Mouse (Mus musculus) forebrain, embryonic 11.5 days (tissue): ENCODE results near the gene Adprh. TPM values are rescaled to one million over a fixed set of nuclear protein-coding genes. Genes with fewer than 3 reads are reported as not detected.
A peak's percentile ranks its signal among the peaks of the same experiment; 100 is the strongest.

Experiments
- ATAC-seq: fragments of 200-750 bp; cut with Nextera tagmentation; replicated peaks from 2 replicates; pipeline ENCODE4 v1.8.0; 2017; ENCODE audit warnings: moderate TSS enrichment; ENCODE audit not compliant: low FRiP score
- DNase-seq: peaks from one replicate; pipeline ENCODE4 v3.0.0-alpha.2; 2017; ENCODE audit warnings: low spot score
- H3K27ac ChIP-seq: fragments of 300-500 bp; sonication (generic); 2 replicates; pipeline ENCODE4 v1.5.1; 2014; ENCODE audit warnings: low read depth, low read length
- H3K27me3 ChIP-seq: fragments of 300-500 bp; sonication (generic); 2 replicates; pipeline ENCODE4 v1.6.1; 2014; ENCODE audit warnings: mild to moderate bottlenecking, low read length, mixed read lengths; ENCODE audit not compliant: control insufficient read depth, insufficient read depth
- H3K36me3 ChIP-seq: fragments of 300-500 bp; sonication (generic); 2 replicates; pipeline ENCODE4 v1.6.1; 2014; ENCODE audit warnings: mild to moderate bottlenecking, low read length, moderate library complexity, mixed read lengths; ENCODE audit not compliant: control insufficient read depth, insufficient read depth
- H3K4me1 ChIP-seq: fragments of 300-500 bp; sonication (generic); replicated peaks from 2 replicates; pipeline ENCODE4 v1.6.1; 2014; ENCODE audit warnings: low read length, mixed read lengths; ENCODE audit not compliant: control insufficient read depth, insufficient read depth
- H3K4me2 ChIP-seq: fragments of 300-500 bp; sonication (generic); 2 replicates; pipeline ENCODE4 v1.6.1; 2014; ENCODE audit warnings: low read depth, mild to moderate bottlenecking, low read length, moderate library complexity, mixed read lengths; ENCODE audit not compliant: severe bottlenecking
- H3K4me3 ChIP-seq: fragments of 300-500 bp; sonication (generic); 2 replicates; pipeline ENCODE4 v1.5.1; 2014; ENCODE audit warnings: low read depth, low read length
- H3K9ac ChIP-seq: fragments of 300-500 bp; sonication (generic); 2 replicates; pipeline ENCODE4 v1.6.1; 2014; ENCODE audit warnings: low read length
- H3K9me3 ChIP-seq: fragments of 300-500 bp; sonication (generic); 2 replicates; pipeline ENCODE4 v1.6.1; 2016; ENCODE audit warnings: low read length, mixed read lengths; ENCODE audit not compliant: control insufficient read depth
- WGBS: fragments of 180-500 bp; shearing (Covaris S2); extraction: QIAGEN DNeasy Blood & Tissue Kit; methylation state at CpG from one replicate; pipeline ENCODE4 v1.1.7; 2014; 5-methylcytosine and 5-hydroxymethylcytosine counted together
- polyA plus RNA-seq: library from polyadenylated mRNA; unstranded; fragments of >200 nt; fragmentation: Nextera tagmentation; extraction: Ambion mirVana; gene quantifications from 2 replicates; pipeline ENCODE4 v1.2.1, GENCODE M21; 2014

The Adprh gene
- polyA plus RNA-seq = 135 and 137 TPM in 2 replicates

- H3K4me3 ChIP-seq = peak within 1 kb of the TSS; percentile 78
- H3K9ac ChIP-seq = peak within 1 kb of the TSS; percentile 97
- H3K9me3 ChIP-seq = no peaks in the 10 kb centered on the region
- peak; percentile 97 for ATAC-seq
- no peaks in the 10 kb centered on the region for H3K27me3 ChIP-seq
- H3K4me2 ChIP-seq = peak within 1 kb of the TSS; percentile 77
- DNase-seq = peak; percentile 91
- WGBS = under 1% methylated on average over 54 of the region's 61 CpGs
- H3K36me3 ChIP-seq = no peaks in the 10 kb centered on the region; the same call in 1 of the 2 replicates
- peak within 1 kb of the TSS; percentile 76 for H3K27ac ChIP-seq
- H3K4me1 ChIP-seq = peaks cover 4% of the 10 kb centered on the region; the same call in 1 of the 2 replicates
Observed at GRCm38 (mm10) chr16:38452442-38453202, at the start of gene Adprh. Adprh (minus strand) TSS chr16:38452703.

GRCm38 (mm10) chr16:38496604-38497140 is 44.2 kb upstream of the Adprh start:
- no peaks in the 10 kb centered on the region; the same call in none of the 2 replicates for H3K36me3 ChIP-seq
- DNase-seq (no peak), ATAC-seq (no peak)
- H3K4me1 ChIP-seq = no peaks in the 10 kb centered on the region
- no peaks in the 10 kb centered on the region for H3K27me3 ChIP-seq
- no peak overlapping the region for H3K4me2 ChIP-seq
- no peak overlapping the region for H3K4me3 ChIP-seq
- no peak overlapping the region for H3K9ac ChIP-seq
- H3K27ac ChIP-seq = no peak overlapping the region
- H3K9me3 ChIP-seq = no peaks in the 10 kb centered on the region
- WGBS = 81% methylated on average over 7 of the region's 7 CpGs

DNA sequence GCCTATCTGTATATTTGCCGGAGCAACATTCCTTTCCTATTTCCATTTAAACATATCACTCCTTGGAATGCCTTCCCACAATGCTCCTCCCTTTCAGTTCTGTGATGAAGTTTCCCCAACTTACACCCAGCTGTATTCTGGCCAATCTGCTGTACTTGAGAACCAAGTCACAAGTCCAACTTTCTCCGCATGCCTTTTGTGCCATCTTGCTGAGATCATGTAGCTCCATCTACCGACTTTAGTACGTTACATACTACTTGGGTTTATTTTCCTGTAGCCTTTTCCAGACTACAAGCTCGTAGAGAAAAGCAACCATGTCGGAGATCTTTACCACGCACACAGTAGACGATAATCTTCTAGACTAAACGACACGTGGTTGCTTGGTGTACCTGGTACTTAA is 41.4 kb upstream of the Adprh start:
- 91% methylated on average over 10 of the region's 10 CpGs for WGBS
- no peak overlapping the region for H3K27ac ChIP-seq
- H3K4me3 ChIP-seq = no peak overlapping the region
- H3K27me3 ChIP-seq = no peaks in the 10 kb centered on the region
- H3K4me2 ChIP-seq = no peak overlapping the region
- no peaks in the 10 kb centered on the region for H3K9me3 ChIP-seq
- no peaks in the 10 kb centered on the region for H3K4me1 ChIP-seq
- H3K36me3 ChIP-seq = no peaks in the 10 kb centered on the region
- ATAC-seq (no peak), DNase-seq (no peak)
- no peak overlapping the region for H3K9ac ChIP-seq

DNA sequence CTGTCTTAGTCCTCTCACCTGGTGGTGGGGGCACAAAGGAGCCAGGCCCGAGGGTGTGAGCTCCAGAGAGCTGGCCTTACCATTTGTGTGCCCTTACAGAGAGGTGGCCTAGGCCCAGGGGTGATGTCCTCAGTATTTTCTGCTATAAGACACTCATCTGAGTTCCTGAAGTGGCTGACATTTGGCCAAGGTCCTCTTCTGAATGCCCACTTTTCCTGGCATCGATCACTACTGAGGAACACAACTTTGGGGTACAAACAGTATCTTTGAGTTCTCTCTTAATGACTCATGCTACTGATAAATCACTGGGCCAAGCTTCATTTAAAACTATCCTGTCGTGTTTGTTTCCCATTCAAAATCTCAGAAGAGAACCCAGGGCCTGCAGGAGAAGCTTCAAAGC is 40.0 kb upstream of the Adprh start:
- no peaks in the 10 kb centered on the region for H3K4me1 ChIP-seq
- ATAC-seq (no peak), DNase-seq (no peak)
- H3K4me3 ChIP-seq = no peak overlapping the region
- no peaks in the 10 kb centered on the region for H3K27me3 ChIP-seq
- no peaks in the 10 kb centered on the region for H3K36me3 ChIP-seq
- no peak overlapping the region for H3K4me2 ChIP-seq
- H3K27ac ChIP-seq = no peak overlapping the region
- no peaks in the 10 kb centered on the region for H3K9me3 ChIP-seq
- WGBS = 82% methylated on average over 3 of the region's 3 CpGs
- no peak overlapping the region for H3K9ac ChIP-seq

DNA sequence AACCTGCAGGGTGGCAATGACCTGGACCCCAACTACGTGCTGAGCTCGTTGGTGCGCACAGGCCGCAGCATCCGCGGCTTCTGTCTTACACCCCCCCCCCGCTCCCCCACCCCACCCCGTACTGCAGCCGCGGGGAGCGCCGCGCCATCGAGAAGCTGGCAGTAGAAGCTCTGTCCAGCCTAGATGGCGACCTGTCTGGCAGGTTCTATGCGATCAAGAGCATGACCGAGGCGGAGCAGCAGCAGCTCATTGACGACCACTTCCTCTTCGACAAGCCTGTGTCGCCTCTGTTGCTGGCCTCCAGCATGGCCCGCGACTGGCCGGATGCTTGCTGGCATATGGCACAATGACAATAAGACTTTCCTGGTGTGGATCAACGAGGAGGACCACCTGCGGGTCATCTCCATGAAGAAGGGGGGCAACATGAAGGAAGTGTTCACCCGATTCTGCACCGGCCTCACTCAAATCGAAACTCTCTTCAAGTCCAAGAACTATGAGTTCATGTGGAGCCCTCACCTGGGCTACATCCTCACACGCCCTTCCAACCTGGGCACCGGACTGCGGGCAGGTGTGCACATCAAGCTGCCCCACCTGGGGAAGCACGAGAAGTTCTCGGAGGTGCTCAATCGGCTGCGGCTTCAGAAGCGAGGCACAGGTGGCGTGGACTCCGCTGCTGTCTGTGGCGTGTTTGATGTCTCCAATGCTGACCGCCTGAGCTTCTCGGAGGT is 31.2 kb upstream of the Adprh start:
- Histone ChIP-seq H3K9ac (no peak overlapping the region), H3K9me3 (no peaks in the 10 kb centered on the region), H3K4me3 (peak overlapping the region; percentile 22), H3K27me3 (peaks cover 4% of the 10 kb centered on the region; the same call in 1 of the 2 replicates), H3K4me1 (no peaks in the 10 kb centered on the region), H3K27ac (no peak overlapping the region), H3K36me3 (no peaks in the 10 kb centered on the region), H3K4me2 (peak overlapping the region; percentile 43)
- WGBS = 41% methylated on average over 42 of the region's 42 CpGs
- peak; percentile 55 for DNase-seq
- ATAC-seq = peak; percentile 27; the same call in 1 of the 2 replicates

GRCm38 (mm10) chr16:38482780-38483562 is 30.5 kb upstream of the Adprh start:
- H3K9me3 ChIP-seq = no peaks in the 10 kb centered on the region
- DNase-seq (peak; percentile 57), ATAC-seq (0 out of 2 replicates have a peak, but pooled peaks have one; percentile 21)
- no peak overlapping the region for H3K27ac ChIP-seq
- H3K4me2 ChIP-seq = peak overlapping the region; percentile 43
- H3K9ac ChIP-seq = no peak overlapping the region
- peaks cover 4% of the 10 kb centered on the region; the same call in 1 of the 2 replicates for H3K27me3 ChIP-seq
- peak overlapping the region; percentile 22 for H3K4me3 ChIP-seq
- no peaks in the 10 kb centered on the region for H3K4me1 ChIP-seq
- H3K36me3 ChIP-seq = no peaks in the 10 kb centered on the region
- WGBS = 22% methylated on average over 32 of the region's 32 CpGs

GRCm38 (mm10) chr16:38481327-38481726 is 28.8 kb upstream of the Adprh start:
- H3K4me2 ChIP-seq = no peak overlapping the region
- no peak overlapping the region for H3K27ac ChIP-seq
- 77% methylated on average over 4 of the region's 4 CpGs for WGBS
- no peaks in the 10 kb centered on the region for H3K9me3 ChIP-seq
- no peak overlapping the region for H3K4me3 ChIP-seq
- no peak overlapping the region for H3K9ac ChIP-seq
- DNase-seq (no peak), ATAC-seq (no peak)
- peaks cover 4% of the 10 kb centered on the region; the same call in 1 of the 2 replicates for H3K27me3 ChIP-seq
- H3K36me3 ChIP-seq = no peaks in the 10 kb centered on the region
- peaks cover 2% of the 10 kb centered on the region; the same call in 1 of the 2 replicates for H3K4me1 ChIP-seq

- DNase-seq = no peak
- Histone ChIP-seq H3K4me3 (no peak overlapping the region), H3K27me3 (peaks cover under 1% of the 10 kb centered on the region; the same call in 1 of the 2 replicates), H3K4me2 (no peak overlapping the region), H3K9me3 (no peaks in the 10 kb centered on the region), H3K9ac (no peak overlapping the region), H3K36me3 (no peaks in the 10 kb centered on the region), H3K4me1 (peaks cover 2% of the 10 kb centered on the region; the same call in 1 of the 2 replicates), H3K27ac (no peak overlapping the region)
- 88% methylated on average over 3 of the region's 3 CpGs for WGBS
- ATAC-seq = no peak
Observed at GRCm38 (mm10) chr16:38478296-38478695, 25.8 kb upstream of the Adprh start.
